Mouse (Mus musculus) mature B cell (primary cell): ENCODE data around the gene Mief1.

ENCODE experiments used
- in situ Hi-C: fragments of 300-500 bp; cut with MboI; formaldehyde crosslinking; loops from 2 replicates; pipeline ENCODE4 v1.14.3; 2019

The Mief1 gene

DNA sequence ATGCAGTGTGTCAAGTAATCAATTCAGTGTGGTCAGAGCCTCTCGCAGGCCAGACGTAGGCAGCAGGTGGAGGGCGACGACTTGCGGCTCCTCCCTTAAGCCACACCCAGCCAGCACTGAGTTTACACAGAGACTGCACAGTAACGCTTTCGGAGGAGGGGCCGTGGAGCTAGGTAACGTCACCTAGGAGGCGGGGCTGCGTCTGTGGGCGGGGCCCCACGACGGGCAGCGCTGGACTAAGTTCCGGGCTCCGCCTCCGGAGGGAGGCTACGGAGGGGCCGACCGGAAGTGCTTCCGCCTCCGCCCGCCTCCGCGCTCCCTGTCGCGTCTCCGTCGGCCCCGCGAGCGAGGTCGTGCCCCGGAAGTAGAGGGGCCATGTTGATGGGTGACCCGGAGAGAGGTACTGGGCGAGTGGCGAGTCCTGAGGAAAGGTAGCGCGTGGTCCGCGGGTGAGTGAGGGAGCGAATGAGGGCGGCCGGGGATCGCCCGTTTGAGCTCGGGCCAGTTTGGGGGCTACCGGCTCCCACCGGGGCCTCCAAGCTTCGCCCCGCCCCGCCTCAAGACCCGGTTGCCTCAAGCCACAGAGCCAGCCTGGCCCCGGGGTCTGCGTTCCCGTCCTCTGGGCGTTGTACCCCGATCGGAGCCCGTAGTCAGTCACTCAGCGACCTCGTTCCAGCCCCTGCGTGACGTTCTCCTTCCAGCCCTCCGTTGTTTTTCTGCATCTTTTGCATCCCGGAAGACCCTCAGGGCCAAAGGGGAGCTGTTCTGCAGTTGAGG, at the start of gene Mief1:
Gene Mief1 (plus strand): TSS at position 286 of the 777 bp plus-strand sequence.
- in situ Hi-C loops, result no loop called here

DNA sequence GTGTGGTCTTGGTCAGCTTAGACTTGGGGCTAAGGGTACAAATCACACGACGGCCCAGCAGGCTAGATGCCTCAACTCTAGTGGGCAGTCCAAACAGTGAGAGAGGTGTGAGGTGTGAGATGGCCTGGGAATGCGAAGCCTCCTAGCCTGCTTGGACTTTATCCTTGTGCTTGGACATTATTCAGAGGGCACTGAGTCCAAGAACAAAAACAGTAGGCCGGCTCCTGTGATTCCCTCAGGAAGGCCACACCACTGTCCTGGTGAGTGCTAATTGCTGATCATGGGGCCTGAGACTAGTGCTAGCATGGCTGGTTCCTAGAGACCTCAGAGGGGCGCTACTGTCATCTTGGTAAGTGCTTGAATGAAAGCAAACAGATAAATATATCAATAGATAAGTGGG, 44.9 kb upstream of the Mief1 start:
- in situ Hi-C loops, result no loop called here

DNA sequence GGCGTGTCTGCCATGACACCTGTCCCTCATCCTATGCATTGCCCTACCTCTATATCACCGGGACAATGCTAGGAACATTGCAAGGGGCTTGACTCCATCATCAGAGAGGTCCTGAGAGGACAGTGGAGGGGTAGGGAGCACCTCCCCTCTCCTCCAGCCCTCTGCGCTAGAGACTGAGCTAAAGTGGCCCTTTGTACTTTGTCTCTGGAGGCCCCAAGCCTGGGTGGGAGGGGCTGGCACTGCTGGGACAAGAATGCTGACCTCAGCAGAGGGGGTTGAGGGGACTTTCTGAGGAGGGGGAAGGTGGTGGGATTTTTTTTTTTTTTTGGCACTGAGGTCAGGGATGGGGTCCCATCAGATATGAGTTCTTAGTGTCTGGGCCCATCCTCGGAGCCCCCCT, 43.7 kb upstream of the Mief1 start:
- in situ Hi-C loops, result no loop called here

DNA sequence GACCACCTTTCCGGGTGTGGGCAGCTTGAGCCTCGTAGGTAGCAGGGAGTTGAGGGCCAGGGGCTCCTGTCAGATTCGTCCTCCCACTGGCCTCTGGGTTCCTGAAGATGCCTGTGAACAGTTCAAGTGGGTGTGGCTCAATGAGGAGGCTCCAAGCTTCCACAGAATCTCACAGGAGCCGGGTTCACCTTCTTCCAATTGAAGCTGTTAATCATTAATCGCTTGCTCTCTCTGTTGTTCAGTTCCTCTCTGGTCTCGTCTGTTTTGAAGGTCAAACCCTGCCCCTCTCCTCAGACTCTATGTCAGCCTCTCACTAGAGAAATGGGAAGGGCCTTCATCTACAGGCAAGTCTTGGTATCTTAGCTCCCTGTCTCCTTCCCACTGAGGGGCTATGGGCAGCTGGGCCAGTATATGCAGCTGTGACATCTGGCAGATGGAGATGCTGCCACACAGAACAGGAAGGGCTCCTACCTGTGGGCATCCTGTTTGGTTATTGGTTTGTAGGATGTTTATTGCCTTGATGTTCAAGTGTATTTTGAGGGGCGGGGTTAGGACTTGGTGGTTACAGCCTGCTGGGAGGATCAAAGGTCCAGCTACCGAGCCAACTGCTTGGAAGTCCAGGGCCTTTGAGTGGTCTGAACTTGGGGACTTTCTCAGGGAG, 42.1 kb upstream of the Mief1 start:
- in situ Hi-C loops, result no loop called here

DNA sequence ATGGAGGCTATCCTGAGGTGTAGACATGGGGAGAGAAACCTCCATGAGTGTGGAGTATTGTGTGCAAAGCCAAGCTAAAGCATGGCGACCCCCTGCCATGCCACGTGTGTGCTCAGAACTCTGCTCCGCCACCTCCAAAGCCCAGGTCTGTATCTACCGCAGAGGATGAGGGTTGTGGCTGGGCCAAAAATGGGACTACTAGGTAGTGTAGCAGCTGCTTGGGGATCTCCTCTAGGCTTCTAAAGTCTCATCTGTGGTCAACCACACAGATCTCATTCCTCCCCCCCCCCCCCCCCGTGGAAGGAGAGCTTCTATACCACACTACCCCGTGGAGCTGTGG, 41.6 kb upstream of the Mief1 start:
- in situ Hi-C loops, result no loop called here

DNA sequence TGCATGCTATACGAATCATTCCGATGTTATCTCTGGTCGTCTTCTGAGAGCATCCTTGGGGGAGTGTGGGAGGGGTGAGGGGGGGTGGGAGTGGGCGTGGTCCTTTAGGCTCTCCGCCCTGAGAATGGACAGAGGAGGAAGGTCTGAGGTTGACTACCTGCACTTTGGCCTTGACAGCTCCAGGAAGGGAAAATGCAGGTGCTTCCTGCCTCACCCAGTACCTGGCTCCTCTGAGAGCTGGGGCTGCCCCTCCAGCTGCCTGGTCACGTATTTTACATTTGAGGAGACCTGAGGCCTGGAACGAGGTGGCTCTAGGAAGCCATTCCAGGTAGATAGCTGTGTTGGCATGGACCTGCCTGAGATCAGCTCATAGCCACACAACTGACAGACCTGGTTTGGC, 41.0 kb upstream of the Mief1 start:
- in situ Hi-C loops, result no loop called here

DNA sequence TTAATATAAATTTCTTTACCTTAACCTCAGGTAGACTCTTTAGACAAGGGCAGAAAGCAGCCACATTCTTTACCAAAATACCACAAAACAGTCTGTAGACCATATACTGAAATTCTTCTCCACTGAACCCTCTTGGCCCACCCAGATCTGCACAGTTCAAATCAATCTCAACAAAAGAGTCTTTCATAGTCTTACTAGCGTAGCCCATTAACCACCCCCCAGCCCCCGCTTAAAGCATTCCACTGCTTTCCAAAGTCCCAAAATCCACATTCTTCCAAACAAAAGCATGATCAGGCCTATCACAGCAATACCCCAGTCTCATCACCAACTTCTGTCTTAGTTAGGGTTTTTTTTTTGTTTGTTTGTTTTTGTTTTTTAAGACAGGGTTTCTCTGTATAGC, 34.3 kb upstream of the Mief1 start:
- in situ Hi-C loops, result no loop called here

DNA sequence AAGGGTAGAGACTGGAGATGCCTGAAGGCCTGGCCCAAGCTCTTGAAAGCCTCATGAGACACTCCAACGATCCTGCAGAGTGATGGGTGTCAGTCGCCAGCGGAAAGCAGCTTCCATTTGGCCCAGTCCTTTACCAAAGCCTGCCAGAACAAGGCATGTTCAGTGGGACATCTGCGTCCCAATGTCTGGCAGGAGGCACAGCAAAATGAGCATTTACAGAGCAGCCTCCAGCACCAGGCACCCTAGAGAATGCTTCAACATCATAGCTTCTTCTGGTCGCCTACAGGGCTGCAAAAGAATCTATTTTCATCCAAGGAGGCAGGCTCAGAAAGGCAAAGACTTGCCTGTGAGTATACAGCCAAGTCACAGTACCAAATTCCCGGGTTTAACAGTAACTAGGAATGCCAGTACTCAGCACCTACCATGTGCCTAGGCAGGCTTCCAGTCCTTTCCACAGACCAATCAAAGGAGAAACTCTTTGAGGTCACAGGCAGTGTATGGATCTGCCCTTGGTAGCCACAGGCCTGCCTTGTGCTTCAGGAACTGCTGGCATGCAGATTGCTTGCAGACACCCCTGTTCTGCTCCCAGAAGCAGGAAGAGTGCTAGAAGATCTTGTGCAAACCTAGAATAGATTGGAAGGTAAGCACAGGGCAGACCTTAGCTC, 31.6 kb upstream of the Mief1 start:
- in situ Hi-C loops, result no loop called here

DNA sequence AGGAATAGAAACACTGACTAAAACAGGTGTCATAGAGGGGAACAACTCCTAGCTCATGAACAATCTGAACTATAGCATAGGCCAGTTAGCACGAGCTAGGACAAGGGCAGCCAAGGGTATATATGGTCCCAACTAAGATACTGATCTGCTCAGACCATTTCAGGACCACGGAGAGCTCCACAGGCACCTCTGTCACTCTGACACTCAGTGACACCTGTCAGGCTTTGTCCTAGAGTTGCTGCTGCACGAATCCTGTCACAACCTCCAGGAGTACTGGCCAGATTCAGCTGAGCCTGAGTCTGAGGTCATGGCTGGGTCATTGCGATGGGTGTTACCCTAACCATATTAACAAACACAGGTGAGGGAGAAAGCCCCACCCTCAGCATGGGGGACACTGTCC, 30.4 kb upstream of the Mief1 start:
- in situ Hi-C loops, result no loop called here

DNA sequence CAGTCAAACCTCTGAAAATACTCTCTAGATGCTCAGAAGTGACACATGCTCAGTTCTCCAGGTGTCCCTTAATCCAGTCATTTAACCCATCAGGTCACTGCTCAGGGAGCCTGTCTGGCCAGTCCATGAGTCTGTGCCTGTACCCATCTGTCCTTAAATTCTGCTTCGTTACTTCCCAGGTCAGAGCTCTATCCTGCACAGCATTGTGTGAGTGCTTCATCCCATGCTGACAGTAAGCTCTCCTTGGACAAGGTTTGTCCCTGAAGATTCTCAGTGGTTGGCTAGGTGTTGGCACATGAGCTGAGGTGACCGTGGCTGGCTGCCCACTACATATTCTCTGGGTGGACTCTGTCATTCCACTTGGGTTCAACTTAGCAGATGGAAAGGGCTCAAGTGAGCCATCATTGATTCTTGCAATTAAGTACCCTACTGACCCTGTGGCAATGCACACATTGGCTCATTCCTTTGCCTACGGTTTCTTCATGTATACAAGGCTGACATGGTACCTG, 27.7 kb upstream of the Mief1 start:
- in situ Hi-C loops, result no loop called here

DNA sequence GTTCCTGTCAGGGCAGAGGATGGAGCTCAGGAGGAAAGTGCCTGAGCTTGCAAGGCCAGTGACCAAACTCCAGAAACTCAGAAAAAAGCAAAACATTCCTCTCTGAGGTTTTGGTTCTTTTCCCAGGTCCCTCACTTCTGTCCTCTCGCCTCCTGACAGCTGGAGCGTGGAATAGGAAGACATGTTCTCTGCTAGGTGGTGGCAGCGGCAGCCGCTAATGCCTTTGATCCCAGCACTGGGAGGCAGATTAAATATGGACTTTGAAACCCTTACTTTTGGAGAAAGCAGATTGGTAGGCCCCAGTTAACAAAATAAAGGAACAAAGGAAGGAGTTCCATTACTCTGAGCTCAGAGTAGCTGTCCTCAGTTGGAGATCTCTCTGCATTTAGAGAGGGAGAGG, 25.4 kb upstream of the Mief1 start:
- in situ Hi-C loops, result no loop called here

DNA sequence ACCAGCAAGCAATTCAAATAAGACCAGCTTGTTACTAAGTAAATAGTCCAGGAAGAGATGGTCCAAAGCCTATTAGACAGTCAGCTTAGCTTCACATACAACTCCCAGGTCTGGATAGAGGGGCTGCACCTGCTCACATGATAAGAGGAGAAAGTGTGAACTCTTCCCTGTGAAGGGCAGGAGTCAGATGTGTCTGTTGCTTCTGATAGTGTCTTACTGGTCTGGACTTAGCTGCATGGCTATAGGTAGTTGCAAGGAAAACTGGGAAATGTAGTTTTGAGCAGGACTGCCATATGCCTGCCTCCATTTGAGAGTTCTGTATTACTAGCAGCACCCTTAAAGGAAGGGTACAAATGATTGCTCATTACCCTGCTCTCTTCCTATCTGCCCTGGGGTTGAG, 20.1 kb upstream of the Mief1 start:
- in situ Hi-C loops, result no loop called here

DNA sequence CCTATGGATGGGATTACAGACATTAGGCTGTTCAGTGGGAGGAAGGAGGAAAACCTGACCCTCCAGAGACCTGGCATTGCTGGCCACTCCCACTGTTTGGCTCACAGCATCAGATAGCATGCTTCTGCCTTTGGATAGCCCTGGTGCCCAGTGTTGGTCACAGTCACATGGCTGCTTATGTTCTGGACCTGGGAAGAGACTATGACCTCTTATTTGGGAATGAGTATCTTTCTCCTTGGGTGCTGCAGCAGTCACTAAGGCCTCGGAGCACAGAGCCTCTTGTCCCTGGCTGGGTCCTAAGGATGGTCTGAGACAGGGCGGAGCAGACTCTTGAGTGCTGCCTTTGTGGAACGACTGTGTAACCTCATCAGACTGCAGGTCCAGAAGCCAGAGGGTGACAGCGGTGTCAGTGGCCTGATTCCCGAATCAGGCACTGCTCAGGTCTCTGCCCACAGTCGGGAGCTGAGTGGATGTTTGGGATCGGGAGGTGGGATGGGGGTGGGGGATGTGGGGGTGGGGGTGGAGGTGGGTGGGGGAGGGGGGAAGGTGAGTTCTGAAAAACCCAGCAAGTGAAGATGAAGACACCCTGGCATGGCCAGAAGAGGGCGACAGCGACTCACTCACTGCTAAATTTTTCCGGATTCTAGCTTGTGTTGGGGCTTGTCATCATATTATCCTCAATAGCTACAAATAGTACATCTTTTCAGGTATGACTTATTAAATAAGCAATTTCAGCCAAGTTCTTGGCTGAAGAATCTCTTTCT, 17.9 kb upstream of the Mief1 start:
- in situ Hi-C loops, result no loop called here

DNA sequence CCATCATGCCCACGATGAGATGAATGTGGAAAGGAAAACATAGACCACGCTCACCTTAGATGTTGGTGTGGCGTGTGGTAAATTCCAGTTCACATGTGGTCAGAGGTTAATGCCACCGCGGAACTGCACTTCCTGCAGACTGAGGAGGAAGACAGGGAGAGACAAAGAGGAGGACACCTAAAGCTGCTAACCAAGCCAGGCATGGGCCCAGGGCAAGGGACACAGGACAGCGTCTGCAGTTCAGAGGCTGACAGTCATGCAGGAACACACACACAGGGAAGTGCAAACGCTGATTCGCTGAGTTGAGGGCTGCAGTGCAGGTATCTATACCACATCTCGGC, 17.4 kb upstream of the Mief1 start:
- in situ Hi-C loops, result no loop called here

DNA sequence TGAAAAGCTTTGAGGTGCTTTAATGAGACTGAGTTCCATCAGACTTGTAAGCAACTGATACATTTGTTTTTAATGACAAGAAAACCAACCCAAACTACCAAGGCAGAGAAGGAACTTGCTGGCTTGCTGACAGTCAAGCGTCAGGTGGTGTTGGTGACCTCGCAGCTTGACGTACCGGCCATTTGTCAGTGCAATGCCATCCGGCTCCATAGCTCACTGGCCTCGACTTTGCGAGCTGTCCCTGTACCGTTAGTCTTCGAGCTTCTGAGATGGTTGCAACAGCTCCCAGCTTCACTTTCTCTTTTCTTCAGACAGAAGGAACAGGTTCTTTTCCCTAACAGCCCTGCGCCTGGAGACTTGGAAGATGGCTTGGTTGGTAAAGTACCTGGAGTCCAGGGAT, 16.3 kb upstream of the Mief1 start:
- in situ Hi-C loops, result no loop called here

DNA sequence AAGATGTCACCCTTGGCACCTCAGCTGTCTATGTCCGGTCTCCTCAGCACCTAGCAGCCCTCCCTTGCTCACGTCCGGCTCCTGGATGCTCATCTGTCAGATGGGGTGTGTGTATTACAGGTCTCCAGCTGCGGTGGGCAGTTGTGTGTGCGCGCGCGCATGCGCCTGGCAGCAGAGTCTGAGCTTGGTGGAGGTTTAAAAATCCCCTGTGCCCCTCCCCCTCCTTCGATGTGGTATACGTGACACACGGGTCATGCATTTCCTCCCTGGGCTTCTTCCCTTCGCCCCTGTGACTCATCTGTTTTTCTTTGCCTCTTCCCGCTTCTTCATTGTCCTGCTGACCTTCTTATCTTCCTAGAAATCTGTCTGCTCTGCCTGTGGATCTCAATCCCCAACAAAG, 14.6 kb upstream of the Mief1 start:
- in situ Hi-C loops, result no loop called here

DNA sequence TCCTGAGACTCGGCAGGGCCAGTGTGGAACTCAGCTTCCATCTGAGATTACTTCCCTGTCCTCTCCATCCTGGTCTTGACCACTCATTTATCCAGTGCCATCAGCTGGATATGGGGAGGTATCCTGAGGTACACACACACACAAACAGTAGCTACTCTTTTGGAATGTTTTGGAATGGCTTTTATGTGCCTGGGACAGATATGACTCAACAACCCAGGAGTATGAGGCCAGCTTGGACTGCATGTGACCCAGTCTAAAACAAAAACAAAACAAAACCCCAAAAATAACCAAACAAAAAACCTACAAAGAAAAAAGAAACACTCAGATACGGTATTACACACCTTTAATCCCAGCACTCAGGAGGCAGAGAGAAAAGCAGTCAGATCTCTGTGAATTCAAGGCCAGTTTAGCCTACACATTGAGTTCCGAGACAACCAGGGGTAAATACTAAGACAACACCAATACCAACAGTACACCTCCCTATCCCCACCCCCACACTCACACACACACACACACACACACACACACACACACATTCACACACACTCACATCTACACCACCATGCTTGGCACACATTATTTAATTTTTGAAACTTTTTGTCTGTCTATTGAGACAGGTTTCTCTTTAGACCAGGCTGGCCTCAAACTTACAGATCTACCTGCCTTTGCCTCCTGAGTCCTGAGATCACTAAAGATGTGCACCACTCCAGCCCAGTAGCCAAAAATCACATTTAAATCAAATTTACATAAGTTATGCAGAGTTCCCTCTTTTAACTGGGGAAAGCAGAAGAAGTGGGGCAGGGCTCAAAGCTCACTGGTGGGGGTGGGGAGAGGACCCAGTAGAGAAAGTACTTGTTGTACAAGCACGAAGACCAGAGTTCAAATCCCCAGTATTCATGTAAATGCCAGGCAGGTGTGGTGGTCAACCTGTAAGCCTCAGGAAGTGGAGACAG, 13.8 kb upstream of the Mief1 start:
- in situ Hi-C loops, result no loop called here

DNA sequence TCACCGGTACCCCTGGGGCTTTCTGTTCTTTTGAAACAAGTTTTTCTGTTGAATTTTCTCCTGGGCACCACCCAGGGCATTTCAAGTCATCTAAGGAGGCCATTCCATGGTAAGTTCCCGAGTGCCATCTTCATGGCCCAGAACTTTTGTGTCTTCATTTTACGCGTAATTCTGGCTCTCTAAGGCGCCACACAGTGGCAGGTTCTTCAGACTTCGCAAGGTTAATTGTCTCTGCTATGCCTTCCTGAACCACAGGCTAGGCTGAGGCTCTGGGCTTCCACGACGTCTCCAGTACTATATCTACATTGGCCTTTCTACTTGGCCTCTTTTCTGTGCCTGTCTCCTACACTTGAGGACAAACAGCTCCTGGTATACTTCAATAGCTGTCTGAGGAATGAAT, 12.8 kb upstream of the Mief1 start:
- in situ Hi-C loops, result no loop called here

DNA sequence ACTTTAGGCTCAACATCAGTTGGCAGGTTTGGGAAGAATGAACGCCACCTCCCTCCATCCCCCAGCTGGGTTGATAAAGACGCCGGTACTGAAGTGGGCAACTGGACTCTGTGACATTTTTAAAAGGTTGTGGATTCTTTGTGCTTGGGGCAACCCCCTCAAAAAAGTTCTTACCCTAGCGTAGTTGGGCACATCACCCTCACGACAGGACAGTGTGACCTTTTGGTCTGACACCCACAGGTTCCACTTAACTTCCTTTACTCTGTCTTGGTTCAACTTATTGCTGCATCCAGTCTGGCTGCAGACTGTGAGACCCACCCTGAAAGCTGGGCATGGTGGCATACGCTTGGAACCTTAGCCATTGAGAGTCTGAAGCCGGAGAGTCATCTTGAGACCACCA, 10.1 kb upstream of the Mief1 start:
- in situ Hi-C loops, result no loop called here

DNA sequence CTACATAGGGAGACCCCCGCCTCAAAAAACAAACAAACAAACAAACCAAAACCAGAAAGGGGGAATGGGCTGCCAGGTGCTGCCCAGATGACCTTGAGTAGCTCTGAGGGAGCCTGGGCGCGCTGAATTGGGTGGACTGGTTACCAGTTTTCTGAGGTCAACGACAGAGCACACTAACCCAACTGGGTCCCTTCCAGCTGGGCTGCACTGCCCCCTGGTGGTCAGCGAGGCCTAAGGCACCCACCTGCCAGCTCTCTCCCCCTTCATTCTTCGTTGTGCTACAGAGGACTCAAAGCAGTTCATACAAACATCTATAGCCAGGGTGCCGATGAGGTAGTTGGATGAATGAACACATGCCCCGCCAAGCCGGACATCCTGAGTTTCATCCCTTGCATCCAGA, 8.6 kb upstream of the Mief1 start:
- in situ Hi-C loops, result no loop called here

DNA sequence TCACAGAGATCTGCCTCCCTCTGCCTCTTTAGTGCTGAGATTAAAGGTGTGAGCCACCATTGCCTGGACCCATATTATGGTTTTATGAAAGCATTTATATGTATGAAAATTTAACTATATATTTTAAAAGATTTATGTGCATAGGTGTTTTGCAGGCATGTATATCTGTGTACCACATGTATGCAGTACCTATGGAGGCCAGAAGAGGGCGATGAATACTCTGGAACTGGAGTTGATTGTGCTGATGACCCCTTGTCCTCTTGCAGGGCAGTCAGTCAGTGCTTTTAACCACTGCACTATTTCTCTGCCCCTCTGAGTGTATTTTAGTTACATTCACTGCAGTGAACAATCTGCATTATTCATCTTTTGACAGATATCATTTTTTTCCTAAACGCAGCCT, 8.0 kb upstream of the Mief1 start:
- in situ Hi-C loops, result no loop called here
